8 mouse cellular contexts compared by ENCODE assay signal in genomic region chr5:35574653-35575599, GRCm38 (mm10). TPM values are rescaled to one million over a fixed set of nuclear protein-coding genes. Genes with fewer than 3 reads are reported as not detected.
DNase-seq lines count a peak whose midpoint lies in the region; ATAC-seq lines count a peak whose summit lies in the region.

Gene Trmt44, minus strand, starts transcription at chr5:35575070.

- peaks cover 29% of the 10 kb centered on the region for H3K36me3 ChIP-seq in embryonic facial prominence, embryonic 14.5 days (ENCODE audit: control insufficient read depth, insufficient read depth, low read length)
- H3K36me3 ChIP-seq in kidney, embryonic 14.5 days (ENCODE audit: control insufficient read depth, insufficient read depth, low read length) = peaks cover 30% of the 10 kb centered on the region
- peaks cover 38% of the 10 kb centered on the region for H3K36me3 ChIP-seq in limb, embryonic 15.5 days

- peaks cover 6% of the 10 kb centered on the region for H3K4me1 ChIP-seq in embryonic facial prominence, embryonic 14.5 days (ENCODE audit: control insufficient read depth, insufficient read depth, low read length)
- H3K4me1 ChIP-seq in kidney, embryonic 14.5 days (ENCODE audit: control insufficient read depth, insufficient read depth, low read length) = peaks cover 7% of the 10 kb centered on the region
- peaks cover 9% of the 10 kb centered on the region for H3K4me1 ChIP-seq in limb, embryonic 15.5 days

- peak within 1 kb of the TSS; percentile 86 for H3K27ac ChIP-seq in embryonic facial prominence, embryonic 14.5 days (replicated peaks; ENCODE audit: low read depth, low read length)
- H3K27ac ChIP-seq in kidney, embryonic 14.5 days (ENCODE audit: low read depth, low read length) = peak within 1 kb of the TSS; percentile 83
- H3K27ac ChIP-seq in limb, embryonic 15.5 days = peak within 1 kb of the TSS; percentile 78

- H3K9me3 ChIP-seq in embryonic facial prominence, embryonic 14.5 days (ENCODE audit: control insufficient read depth, low read length) = no peaks in the 10 kb centered on the region
- H3K9me3 ChIP-seq in kidney, embryonic 14.5 days (ENCODE audit: control insufficient read depth, low read length) = no peaks in the 10 kb centered on the region
- no peaks in the 10 kb centered on the region for H3K9me3 ChIP-seq in limb, embryonic 15.5 days

- peak within 1 kb of the TSS; percentile 90 for H3K9ac ChIP-seq in embryonic facial prominence, embryonic 14.5 days (ENCODE audit: low read depth, low read length)
- peak within 1 kb of the TSS; percentile 93 for H3K9ac ChIP-seq in kidney, embryonic 14.5 days (ENCODE audit: low read depth, low read length)
- H3K9ac ChIP-seq in limb, embryonic 15.5 days = peak within 1 kb of the TSS; percentile 97

- DNase-seq in 3T3-L1 (ENCODE audit: low read depth, low spot score) = peak; percentile 95
- DNase-seq in adrenal gland, postnatal 4 days (ENCODE audit: low spot score in 2 of 2) = peak; percentile 85 to 93
- peak; percentile 96 for DNase-seq in embryonic facial prominence, embryonic 14.5 days (ENCODE audit: low spot score)
- peak; percentile 91 to 92 for DNase-seq in heart, adult 9 months (ENCODE audit: low spot score in 2 of 2)
- peak; percentile 66 to 84 for DNase-seq in monocyte, adult 2 months (ENCODE audit: low read depth in 1 of 2, low spot score in 2 of 2)
- peak; percentile 88 for DNase-seq in spleen, postnatal 36 days (ENCODE audit: low spot score in 2 of 2)

- no peaks in the 10 kb centered on the region for H3K27me3 ChIP-seq in embryonic facial prominence, embryonic 14.5 days (replicated peaks; ENCODE audit: control insufficient read depth, insufficient read depth, low read length)
- H3K27me3 ChIP-seq in kidney, embryonic 14.5 days (ENCODE audit: control insufficient read depth, insufficient read depth, low read length) = no peaks in the 10 kb centered on the region
- H3K27me3 ChIP-seq in limb, embryonic 15.5 days = no peaks in the 10 kb centered on the region

- ATAC-seq in embryonic facial prominence, embryonic 14.5 days (ENCODE audit: low read depth) = peak; percentile 99
- peak; percentile 97 for ATAC-seq in kidney, embryonic 14.5 days (ENCODE audit: low FRiP score, low TSS enrichment)
- peak; percentile 90 for ATAC-seq in limb, embryonic 15.5 days (ENCODE audit: insufficient number of reproducible peaks, low FRiP score, low TSS enrichment, low read depth)

- H3K4me3 ChIP-seq in embryonic facial prominence, embryonic 14.5 days (ENCODE audit: low read depth, low read length) = peak within 1 kb of the TSS; percentile 99
- H3K4me3 ChIP-seq in kidney, embryonic 14.5 days (ENCODE audit: low read length) = peak within 1 kb of the TSS; percentile 100
- peak within 1 kb of the TSS; percentile 96 for H3K4me3 ChIP-seq in limb, embryonic 15.5 days

- H3K4me2 ChIP-seq in embryonic facial prominence, embryonic 14.5 days (ENCODE audit: low read depth, low read length) = peak within 1 kb of the TSS; percentile 94
- peak within 1 kb of the TSS; percentile 94 for H3K4me2 ChIP-seq in kidney, embryonic 14.5 days (replicated peaks; ENCODE audit: low read depth, low read length)
- peak within 1 kb of the TSS; percentile 94 for H3K4me2 ChIP-seq in limb, embryonic 15.5 days

- WGBS in embryonic facial prominence, embryonic 14.5 days = 4% methylated on average over 41 of the region's 56 CpGs
- 3% methylated on average over 56 of the region's 56 CpGs for WGBS in kidney, embryonic 14.5 days
- WGBS in limb, embryonic 15.5 days = 3% methylated on average over 56 of the region's 56 CpGs

RNA-seq across cellular contexts. Expression of gene Trmt44, which starts in this region (rescaled TPM):
- total RNA-seq in adrenal gland, postnatal 4 days (2021) = 10 to 100 TPM; 11.2 to 12.1 TPM
- 6.6 and 7.1 TPM in 2 replicates for polyA plus RNA-seq in embryonic facial prominence, embryonic 14.5 days (2014; fragmentation: Nextera tagmentation; extraction: Ambion mirVana)
- polyA plus RNA-seq in kidney, embryonic 14.5 days (2014; fragmentation: Nextera tagmentation; extraction: Ambion mirVana) = 7.9 and 10.2 TPM in 2 replicates
- 9.0 and 9.1 TPM in 2 replicates for polyA plus RNA-seq in limb, embryonic 15.5 days (2015; fragmentation: Nextera tagmentation; extraction: Ambion mirVana)

Comparison
In these comparisons a context has a peak if more than half of its experiments do, and no peak if none do; other contexts are left out.
1. Peak in every context shown above with its lines: DNase-seq, ATAC-seq, H3K4me3 ChIP-seq and H3K27ac ChIP-seq.